Mouse (Mus musculus) embryonic facial prominence, embryonic 13.5 days (tissue): ENCODE results near the gene Melk. TPM values are rescaled to one million over a fixed set of nuclear protein-coding genes. Genes with fewer than 3 reads are reported as not detected.

Experiments used
- ATAC-seq: fragments of 200-750 bp; cut with Nextera tagmentation; 2 replicates; pipeline ENCODE4 v1.8.0; 2017; ENCODE audit warnings: low read depth; ENCODE audit not compliant: insufficient number of reproducible peaks, insufficient read depth, low FRiP score, low TSS enrichment
- H3K27ac ChIP-seq: fragments of 300-500 bp; sonication (generic); 2 replicates; pipeline ENCODE4 v1.5.1; 2015; ENCODE audit warnings: moderate library complexity, mild to moderate bottlenecking, inconsistent platforms
- H3K27me3 ChIP-seq: fragments of 300-500 bp; sonication (generic); 2 replicates; pipeline ENCODE4 v1.6.1; 2015; ENCODE audit warnings: mild to moderate bottlenecking, inconsistent platforms
- H3K36me3 ChIP-seq: fragments of 300-500 bp; sonication (generic); 2 replicates; pipeline ENCODE4 v1.6.1; 2015; ENCODE audit warnings: mild to moderate bottlenecking, inconsistent platforms
- H3K4me1 ChIP-seq: fragments of 300-500 bp; sonication (generic); 2 replicates; pipeline ENCODE4 v1.6.1; 2015; ENCODE audit warnings: inconsistent platforms
- H3K4me2 ChIP-seq: fragments of 300-500 bp; sonication (generic); 2 replicates; pipeline ENCODE4 v1.6.1; 2015; ENCODE audit warnings: moderate library complexity, mild to moderate bottlenecking, inconsistent platforms
- H3K4me3 ChIP-seq: fragments of 300-500 bp; sonication (generic); 2 replicates; pipeline ENCODE4 v1.5.1; 2015; ENCODE audit warnings: mild to moderate bottlenecking, inconsistent platforms
- H3K9ac ChIP-seq: fragments of 300-500 bp; sonication (generic); 2 replicates; pipeline ENCODE4 v1.6.1; 2015; ENCODE audit warnings: mild to moderate bottlenecking, inconsistent platforms
- H3K9me3 ChIP-seq: fragments of 300-500 bp; sonication (generic); 2 replicates; pipeline ENCODE4 v1.6.1; 2016; ENCODE audit warnings: inconsistent platforms
- WGBS: fragments of 180-500 bp; shearing (Covaris S2); methylation state at CpG from one replicate; pipeline ENCODE4 v1.1.7; 2015; ENCODE audit warnings: mixed read lengths; 5-methylcytosine and 5-hydroxymethylcytosine counted together
- polyA plus RNA-seq: library from polyadenylated mRNA; unstranded; fragments of >200 nt; fragmentation: Nextera tagmentation; extraction: Ambion mirVana; gene quantifications from 2 replicates; pipeline ENCODE4 v1.2.1, GENCODE M21; 2015

Gene Melk
- 39.2 and 45.1 TPM in 2 replicates for polyA plus RNA-seq

GRCm38 (mm10) chr4:44300781-44301750 is at the start of gene Melk:
Gene Melk (plus strand): TSS chr4:44300876.
- peak; percentile 69; the same call in 1 of the 2 replicates for ATAC-seq
- under 1% methylated on average over 41 of the region's 41 CpGs for WGBS
- Histone ChIP-seq H3K27me3 (no peaks in the 10 kb centered on the region), H3K4me2 (peak within 1 kb of the TSS; percentile 78), H3K4me3 (peak within 1 kb of the TSS; percentile 67), H3K9me3 (no peaks in the 10 kb centered on the region), H3K4me1 (peaks cover 14% of the 10 kb centered on the region), H3K36me3 (no peaks in the 10 kb centered on the region; the same call in 1 of the 2 replicates), H3K9ac (peak within 1 kb of the TSS; percentile 79), H3K27ac (peak within 1 kb of the TSS; percentile 70)

- Histone ChIP-seq H3K9ac (no peak overlapping the region), H3K27me3 (peaks cover 34% of the 10 kb centered on the region), H3K4me2 (no peak overlapping the region), H3K27ac (no peak overlapping the region), H3K36me3 (no peaks in the 10 kb centered on the region), H3K4me3 (no peak overlapping the region), H3K9me3 (no peaks in the 10 kb centered on the region), H3K4me1 (peaks cover 12% of the 10 kb centered on the region)
- ATAC-seq, result no peak
- WGBS, result 75% methylated on average over 5 of the region's 5 CpGs
These were observed 49.2 kb upstream of the Melk start for GRCm38 (mm10) chr4:44251521-44251920.

- Histone ChIP-seq H3K27ac (no peak overlapping the region), H3K4me1 (peaks cover 9% of the 10 kb centered on the region), H3K9me3 (no peaks in the 10 kb centered on the region), H3K36me3 (no peaks in the 10 kb centered on the region), H3K4me3 (no peak overlapping the region), H3K27me3 (peaks cover 33% of the 10 kb centered on the region), H3K9ac (no peak overlapping the region), H3K4me2 (no peak overlapping the region)
- 11% methylated on average over 13 of the region's 13 CpGs for WGBS
- no peak for ATAC-seq
These were observed 48.4 kb upstream of the Melk start for GRCm38 (mm10) chr4:44251966-44252916.

GRCm38 (mm10) chr4:44253191-44253590 is 47.5 kb upstream of the Melk start:
- peaks cover 27% of the 10 kb centered on the region for H3K27me3 ChIP-seq
- no peak overlapping the region for H3K9ac ChIP-seq
- H3K4me3 ChIP-seq, result no peak overlapping the region
- H3K36me3 ChIP-seq, result no peaks in the 10 kb centered on the region
- H3K27ac ChIP-seq, result no peak overlapping the region
- H3K4me2 ChIP-seq, result no peak overlapping the region
- WGBS, result 10% methylated on average over 6 of the region's 6 CpGs
- H3K9me3 ChIP-seq, result no peaks in the 10 kb centered on the region
- 0 out of 2 replicates have a peak, but pooled peaks cover 4% of the 10 kb centered on the region for H3K4me1 ChIP-seq
- no peak for ATAC-seq

GRCm38 (mm10) chr4:44254579-44254978 is 46.1 kb upstream of the Melk start:
- H3K27ac ChIP-seq, result no peak overlapping the region
- WGBS, result 77% methylated on average over 5 of the region's 5 CpGs
- H3K4me3 ChIP-seq, result no peak overlapping the region
- H3K4me2 ChIP-seq, result no peak overlapping the region
- H3K4me1 ChIP-seq, result 0 out of 2 replicates have a peak, but pooled peaks cover 4% of the 10 kb centered on the region
- H3K36me3 ChIP-seq, result no peaks in the 10 kb centered on the region
- no peak for ATAC-seq
- peaks cover 17% of the 10 kb centered on the region for H3K27me3 ChIP-seq
- H3K9ac ChIP-seq, result no peak overlapping the region
- no peaks in the 10 kb centered on the region for H3K9me3 ChIP-seq

- Histone ChIP-seq H3K9me3 (no peaks in the 10 kb centered on the region), H3K27me3 (0 out of 2 replicates have a peak, but pooled peaks cover 5% of the 10 kb centered on the region), H3K27ac (no peak overlapping the region), H3K9ac (no peak overlapping the region), H3K36me3 (no peaks in the 10 kb centered on the region), H3K4me1 (no peaks in the 10 kb centered on the region), H3K4me3 (no peak overlapping the region), H3K4me2 (no peak overlapping the region)
- WGBS, result 87% methylated on average over 4 of the region's 4 CpGs
- ATAC-seq, result no peak
These were observed 41.5 kb upstream of the Melk start for GRCm38 (mm10) chr4:44259126-44259525.

- 3% methylated on average over 10 of the region's 10 CpGs for WGBS
These were observed 40.4 kb upstream of the Melk start for GRCm38 (mm10) chr4:44260244-44260643.

GRCm38 (mm10) chr4:44265500-44265899 is 35.2 kb upstream of the Melk start:
- H3K4me1 ChIP-seq, result no peaks in the 10 kb centered on the region
- H3K36me3 ChIP-seq, result no peaks in the 10 kb centered on the region
- no peak overlapping the region for H3K4me3 ChIP-seq
- H3K4me2 ChIP-seq, result no peak overlapping the region
- 79% methylated on average over 3 of the region's 3 CpGs for WGBS
- no peak for ATAC-seq
- no peak overlapping the region for H3K27ac ChIP-seq
- no peak overlapping the region for H3K9ac ChIP-seq
- H3K9me3 ChIP-seq, result no peaks in the 10 kb centered on the region
- no peaks in the 10 kb centered on the region for H3K27me3 ChIP-seq

More at GRCm38 (mm10) chr4:44260244-44260643, 40.4 kb upstream of the Melk start:
- Histone ChIP-seq H3K9ac (no peak overlapping the region), H3K27ac (no peak overlapping the region), H3K4me3 (no peak overlapping the region), H3K4me2 (no peak overlapping the region), H3K27me3 (no peaks in the 10 kb centered on the region), H3K4me1 (no peaks in the 10 kb centered on the region), H3K9me3 (no peaks in the 10 kb centered on the region), H3K36me3 (no peaks in the 10 kb centered on the region)
- no peak for ATAC-seq

- no peak for ATAC-seq
- Histone ChIP-seq H3K4me2 (no peak overlapping the region), H3K9me3 (no peaks in the 10 kb centered on the region)
These were observed 33.2 kb upstream of the Melk start for GRCm38 (mm10) chr4:44267437-44267836.

GRCm38 (mm10) chr4:44269376-44269817 is 31.3 kb upstream of the Melk start:
- Histone ChIP-seq H3K27me3 (no peaks in the 10 kb centered on the region), H3K36me3 (no peaks in the 10 kb centered on the region), H3K4me2 (no peak overlapping the region), H3K4me1 (no peaks in the 10 kb centered on the region), H3K9ac (no peak overlapping the region), H3K27ac (no peak overlapping the region), H3K9me3 (no peaks in the 10 kb centered on the region), H3K4me3 (no peak overlapping the region)
- WGBS, result 92% methylated on average over 14 of the region's 14 CpGs
- no peak for ATAC-seq

More at GRCm38 (mm10) chr4:44267437-44267836, 33.2 kb upstream of the Melk start:
- H3K27me3 ChIP-seq, result no peaks in the 10 kb centered on the region
- no peak overlapping the region for H3K4me3 ChIP-seq
- H3K36me3 ChIP-seq, result no peaks in the 10 kb centered on the region
- no peak overlapping the region for H3K9ac ChIP-seq
- H3K27ac ChIP-seq, result no peak overlapping the region
- H3K4me1 ChIP-seq, result no peaks in the 10 kb centered on the region
- 82% methylated on average over 6 of the region's 6 CpGs for WGBS

- Histone ChIP-seq H3K27me3 (no peaks in the 10 kb centered on the region), H3K4me1 (no peaks in the 10 kb centered on the region), H3K4me3 (no peak overlapping the region), H3K4me2 (no peak overlapping the region), H3K9ac (no peak overlapping the region), H3K36me3 (no peaks in the 10 kb centered on the region), H3K9me3 (no peaks in the 10 kb centered on the region), H3K27ac (no peak overlapping the region)
- no peak for ATAC-seq
- WGBS, result 47% methylated on average over 5 of the region's 5 CpGs
These were observed 29.5 kb upstream of the Melk start for GRCm38 (mm10) chr4:44271134-44271533.
